Mouse (Mus musculus): ENCODE data around the gene Rimklb.

Gene Rimklb

DNA sequence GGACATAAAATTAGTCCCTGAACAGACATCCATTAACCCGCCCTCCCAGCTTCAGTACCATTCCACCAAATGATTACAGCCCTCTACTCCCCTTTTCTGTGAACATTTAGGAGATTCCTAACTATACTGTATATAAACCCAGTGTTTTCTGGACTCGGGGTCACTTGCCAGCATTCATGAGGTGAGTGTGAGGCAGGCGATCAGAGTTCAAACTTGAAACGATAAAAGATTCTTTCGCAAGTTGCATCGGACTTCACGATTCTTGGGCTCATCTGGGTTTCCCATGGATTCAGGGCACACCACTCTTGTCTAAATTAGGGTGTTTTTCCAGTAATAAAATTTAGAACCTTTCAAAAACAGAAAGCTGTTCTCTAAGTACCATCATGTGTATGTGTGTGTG, 71.1 kb downstream of the Rimklb start:
- DNase-seq (ENCODE audit: low read depth, low spot score): no peak

DNA sequence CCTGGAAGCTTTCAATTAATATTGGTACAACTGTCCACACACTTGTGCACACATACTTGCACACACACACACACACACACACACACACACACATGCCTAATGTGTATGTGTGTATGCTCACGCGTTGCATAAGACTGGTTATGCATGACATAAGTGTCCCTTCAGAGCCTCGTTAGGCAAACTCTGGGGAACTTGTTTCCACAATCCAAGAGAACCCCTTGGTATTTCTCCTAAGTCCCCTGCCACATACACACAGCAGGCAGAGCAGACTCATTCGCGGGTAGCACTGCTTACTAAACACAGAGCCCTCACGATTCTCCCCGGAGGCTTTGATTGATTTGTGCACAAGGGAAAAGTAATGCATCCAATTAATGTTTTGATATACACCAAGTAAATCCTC, 81.5 kb downstream of the Rimklb start:
- no peak for DNase-seq (ENCODE audit: low read depth, low spot score)

DNA sequence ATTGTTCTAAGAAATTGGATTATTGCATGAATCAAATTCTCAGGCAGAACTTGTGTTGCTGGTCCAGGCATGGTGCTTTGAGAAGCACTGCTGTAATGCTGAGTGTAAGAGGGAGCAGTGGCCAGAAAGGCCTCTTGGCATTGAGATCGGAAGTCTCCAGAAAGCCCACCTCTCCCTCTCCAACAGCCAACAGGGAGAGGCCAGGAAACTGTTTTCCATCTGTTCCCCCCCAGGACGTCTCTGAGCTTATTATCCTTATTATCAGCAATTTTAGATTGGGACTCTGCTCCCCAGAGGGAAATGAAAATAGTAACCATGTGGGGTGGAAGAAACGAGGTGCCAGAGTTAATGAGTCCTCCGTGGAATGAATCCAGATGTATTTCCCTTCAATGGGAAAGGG, 82.2 kb downstream of the Rimklb start:
- no peak for DNase-seq (ENCODE audit: low read depth, low spot score)

DNA sequence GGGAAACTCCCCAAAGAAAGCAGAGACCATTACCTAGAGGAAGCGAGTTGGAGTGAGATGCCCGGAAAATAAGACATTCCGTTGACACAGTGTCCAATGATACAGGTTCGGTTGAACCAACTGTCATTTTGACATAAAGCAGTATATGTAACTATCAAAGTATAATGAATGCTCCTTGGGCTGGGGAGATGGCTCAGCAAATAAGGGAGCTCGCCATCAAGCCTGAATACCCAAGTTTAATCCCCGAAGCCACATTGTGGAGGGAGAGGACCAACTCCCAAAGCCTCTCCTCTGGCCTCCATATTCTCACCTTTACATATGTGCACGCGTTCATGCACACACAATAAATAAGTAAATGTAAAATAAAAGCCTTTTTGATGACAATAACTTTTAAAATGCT, 87.3 kb downstream of the Rimklb start:
- no peak for DNase-seq (ENCODE audit: low read depth, low spot score)

DNA sequence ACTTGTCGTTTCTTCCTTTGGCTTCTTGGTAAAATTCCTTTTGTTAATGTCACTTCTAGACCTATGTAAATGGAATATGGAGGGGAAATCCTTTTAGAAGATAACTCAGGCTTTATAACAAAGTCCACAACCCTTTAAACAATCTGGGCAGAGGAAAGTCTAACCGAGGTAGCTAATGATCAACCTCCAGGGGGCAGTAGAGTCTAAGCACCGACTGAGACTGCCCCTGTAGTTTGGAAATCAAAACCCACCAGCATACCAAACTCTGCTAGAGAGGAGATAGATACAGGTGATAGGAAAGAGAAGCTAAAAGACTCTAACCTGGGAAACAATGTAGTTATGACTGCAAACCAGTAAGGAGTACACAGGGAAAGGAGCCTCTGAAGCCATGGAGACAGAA, 96.3 kb downstream of the Rimklb start:
- DNase-seq (ENCODE audit: low read depth, low spot score): peak; percentile 13

DNA sequence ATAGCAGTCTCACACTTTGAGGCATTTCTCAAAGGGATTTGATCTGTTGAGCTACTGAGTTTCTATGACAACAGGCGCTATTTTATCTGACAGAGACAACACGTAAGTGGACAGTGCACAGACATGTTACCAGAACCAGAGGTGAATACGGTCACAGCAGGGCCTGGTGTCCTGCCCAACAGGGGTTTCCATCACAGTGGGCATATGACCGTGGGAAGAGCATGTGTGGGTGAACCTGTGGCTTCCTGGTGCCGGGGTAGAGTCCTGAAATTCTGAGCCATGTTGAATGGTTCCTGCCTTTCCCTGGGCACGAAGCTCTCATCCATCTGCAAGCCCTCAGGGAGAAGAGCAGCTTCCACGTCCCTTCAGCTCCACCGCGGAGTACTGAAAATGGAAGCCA, 98.3 kb downstream of the Rimklb start:
- no peak for DNase-seq (ENCODE audit: low read depth, low spot score)
